Mouse (Mus musculus) embryonic facial prominence, embryonic 14.5 days (tissue): ENCODE data around the gene Tmeff1. TPM values are rescaled to one million over a fixed set of nuclear protein-coding genes. Genes with fewer than 3 reads are reported as not detected.
"Not testable (repeated sequence)": the region's sequence is repeated elsewhere in the genome, so short reads cannot be mapped to it uniquely, and the experiment has no call there.

Experiments
- ATAC-seq: fragments of 200-750 bp; cut with Nextera tagmentation; 2 replicates; pipeline ENCODE4 v1.8.0; 2017; ENCODE audit warnings: low read depth, moderate number of reproducible peaks, moderate TSS enrichment
- DNase-seq: peaks from one replicate; pipeline ENCODE4 v3.0.0-alpha.2; 2015; ENCODE audit warnings: low spot score
- H3K27ac ChIP-seq: fragments of 300-500 bp; sonication (generic); replicated peaks from 2 replicates; pipeline ENCODE4 v1.5.1; 2014; ENCODE audit warnings: low read depth, mild to moderate bottlenecking, low read length, moderate library complexity
- H3K27me3 ChIP-seq: fragments of 300-500 bp; sonication (generic); replicated peaks from 2 replicates; pipeline ENCODE4 v1.6.1; 2014; ENCODE audit warnings: low read length; ENCODE audit not compliant: control insufficient read depth, insufficient read depth
- H3K36me3 ChIP-seq: fragments of 300-500 bp; sonication (generic); 2 replicates; pipeline ENCODE4 v1.6.1; 2014; ENCODE audit warnings: low read length, mixed read lengths; ENCODE audit not compliant: control insufficient read depth, insufficient read depth
- H3K4me1 ChIP-seq: fragments of 300-500 bp; sonication (generic); 2 replicates; pipeline ENCODE4 v1.6.1; 2014; ENCODE audit warnings: antibody characterized with exemption, low read length; ENCODE audit not compliant: control insufficient read depth, insufficient read depth
- H3K4me2 ChIP-seq: fragments of 300-500 bp; sonication (generic); 2 replicates; pipeline ENCODE4 v1.6.1; 2014; ENCODE audit warnings: low read depth, mild to moderate bottlenecking, low read length, moderate library complexity, mixed read lengths
- H3K4me3 ChIP-seq: fragments of 300-500 bp; sonication (generic); 2 replicates; pipeline ENCODE4 v1.5.1; 2014; ENCODE audit warnings: low read depth, mild to moderate bottlenecking, low read length
- H3K9ac ChIP-seq: fragments of 300-500 bp; sonication (generic); 2 replicates; pipeline ENCODE4 v1.6.1; 2014; ENCODE audit warnings: low read depth, mild to moderate bottlenecking, low read length, moderate library complexity, mixed read lengths
- H3K9me3 ChIP-seq: fragments of 300-500 bp; sonication (generic); 2 replicates; pipeline ENCODE4 v1.6.1; 2016; ENCODE audit warnings: low read length; ENCODE audit not compliant: control insufficient read depth
- WGBS: fragments of 180-500 bp; shearing (Covaris S2); extraction: QIAGEN DNeasy Blood & Tissue Kit; methylation state at CpG from one replicate; pipeline ENCODE4 v1.1.7; 2014; 5-methylcytosine and 5-hydroxymethylcytosine counted together
- polyA plus RNA-seq: library from polyadenylated mRNA; unstranded; fragments of >200 nt; fragmentation: Nextera tagmentation; extraction: Ambion mirVana; gene quantifications from 2 replicates; pipeline ENCODE4 v1.2.1, GENCODE M21; 2014

Tmeff1 gene
- polyA plus RNA-seq, 1 experiment from 2014 or later = 61.4 TPM

DNA sequence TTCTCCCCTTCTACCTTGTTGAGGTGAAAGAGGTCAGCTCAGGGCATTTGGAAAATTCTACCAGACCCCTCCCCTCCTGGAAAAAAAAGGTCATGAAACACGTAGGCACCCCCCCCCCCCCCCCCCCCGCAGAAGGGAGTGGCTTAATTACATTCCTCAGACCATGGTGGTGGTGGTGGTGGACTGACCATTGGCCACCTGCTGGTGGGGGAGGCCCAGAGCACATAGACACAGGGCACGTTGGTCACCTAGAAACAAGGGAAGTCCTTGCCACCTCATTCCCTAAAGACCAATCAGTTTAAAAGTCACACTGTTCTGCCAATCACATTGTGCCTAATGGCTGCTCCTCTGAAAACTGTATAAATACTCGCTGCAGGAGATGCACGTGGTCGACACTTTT, 94.8 kb downstream of the Tmeff1 start:
- not testable (repeated sequence) for H3K9ac ChIP-seq, H3K36me3 ChIP-seq, H3K4me2 ChIP-seq, H3K27me3 ChIP-seq, H3K27ac ChIP-seq, H3K4me1 ChIP-seq, DNase-seq, ATAC-seq, H3K4me3 ChIP-seq, H3K9me3 ChIP-seq
- 89% methylated on average over 4 of the region's 6 CpGs for WGBS

DNA sequence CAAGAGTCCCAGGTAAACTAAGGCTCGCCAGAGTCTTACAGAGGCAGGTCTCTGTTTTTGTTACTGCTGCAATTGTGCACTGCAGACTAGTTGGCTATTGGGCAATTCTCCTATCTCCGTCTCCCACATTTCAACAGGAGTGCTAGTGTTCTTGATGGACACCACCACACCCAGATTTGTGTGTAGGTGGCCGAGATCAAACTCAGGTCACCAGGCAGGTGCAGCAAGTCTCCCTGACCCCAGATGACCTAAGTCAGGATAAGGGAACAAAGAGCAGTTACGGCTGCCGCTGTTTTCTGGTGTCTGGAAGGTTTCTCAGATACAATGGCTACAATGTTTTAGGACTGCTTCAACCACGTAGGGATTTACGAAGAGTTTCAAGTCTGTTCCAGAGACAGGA, 95.2 kb downstream of the Tmeff1 start:
- Histone ChIP-seq H3K4me1 (0 out of 2 replicates have a peak, but pooled peaks cover 4% of the 10 kb centered on the region), H3K36me3 (peaks cover 1% of the 10 kb centered on the region; the same call in 1 of the 2 replicates), H3K9ac (no peak overlapping the region), H3K27ac (no peak overlapping the region), H3K9me3 (no peaks in the 10 kb centered on the region), H3K4me2 (peak overlapping the region; percentile 44), H3K4me3 (no peak overlapping the region), H3K27me3 (no peaks in the 10 kb centered on the region)
- no peak for ATAC-seq
- WGBS = 60% methylated on average over 7 of the region's 7 CpGs
- no peak for DNase-seq

DNA sequence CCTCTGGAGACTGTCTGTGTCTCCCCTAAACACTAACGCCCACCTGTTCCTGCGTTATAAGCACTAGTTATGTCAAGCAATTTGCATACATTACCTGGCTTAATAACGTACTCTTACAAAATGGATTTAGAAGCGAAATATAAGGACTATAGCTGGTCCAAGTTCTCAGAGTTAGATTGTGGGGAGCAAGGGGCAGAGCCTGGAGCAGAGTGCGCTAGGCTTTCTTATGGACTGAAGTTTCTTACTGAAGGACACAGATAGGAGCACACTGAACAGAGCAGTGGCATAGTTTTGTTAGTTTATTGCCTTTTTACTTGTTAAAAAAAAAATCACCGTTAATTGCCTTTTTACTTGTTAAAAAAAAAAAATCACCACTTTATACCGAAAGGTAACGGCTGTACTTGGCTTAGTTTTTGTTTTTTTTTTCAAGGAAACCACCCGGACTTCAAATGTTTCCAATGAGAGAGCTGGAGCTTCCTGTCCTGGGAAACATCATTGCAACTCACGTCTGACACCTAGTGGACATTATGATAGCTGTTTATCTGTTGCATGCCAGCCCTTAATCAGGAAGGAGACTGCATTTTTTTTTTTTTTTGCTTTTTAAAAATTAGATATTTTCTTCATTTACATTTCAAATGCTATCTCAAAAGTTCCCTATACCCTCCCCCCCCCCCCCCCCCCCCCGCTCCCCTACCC, 95.8 kb downstream of the Tmeff1 start:
- no peaks in the 10 kb centered on the region for H3K36me3 ChIP-seq
- no peak overlapping the region; the same call in 1 of the 2 replicates for H3K4me3 ChIP-seq
- H3K27me3 ChIP-seq = no peaks in the 10 kb centered on the region
- H3K27ac ChIP-seq = no peak overlapping the region
- peak overlapping the region; percentile 44 for H3K4me2 ChIP-seq
- H3K9me3 ChIP-seq = no peaks in the 10 kb centered on the region
- no peak overlapping the region for H3K9ac ChIP-seq
- peak; percentile 65; the same call in 1 of the 2 replicates for ATAC-seq
- peak; percentile 89 for DNase-seq
- 39% methylated on average over 10 of the region's 11 CpGs for WGBS
- H3K4me1 ChIP-seq = 0 out of 2 replicates have a peak, but pooled peaks cover 4% of the 10 kb centered on the region

DNA sequence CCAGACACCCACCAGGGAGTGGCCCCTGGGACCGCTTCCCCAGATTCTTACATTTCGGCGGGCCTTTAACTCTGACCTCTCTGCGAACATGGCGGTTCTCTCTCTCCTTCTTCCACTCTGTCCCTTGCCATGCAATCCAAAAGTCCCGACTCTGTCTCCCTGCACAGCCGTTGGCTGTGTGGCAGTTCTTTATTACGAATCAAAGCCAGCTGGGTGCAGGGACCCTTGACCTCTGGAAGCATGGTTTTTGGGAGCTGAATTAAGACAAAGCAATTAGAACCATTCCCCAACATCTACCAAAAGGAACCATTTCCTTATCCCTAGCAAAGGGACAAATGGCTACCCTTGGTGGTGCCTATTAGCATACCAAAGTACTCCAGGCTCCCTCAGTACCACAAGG, 98.2 kb downstream of the Tmeff1 start:
- Histone ChIP-seq H3K27me3 (no peaks in the 10 kb centered on the region), H3K4me2 (no peak overlapping the region), H3K36me3 (no peaks in the 10 kb centered on the region), H3K9ac (no peak overlapping the region), H3K27ac (no peak overlapping the region), H3K4me3 (no peak overlapping the region), H3K9me3 (no peaks in the 10 kb centered on the region), H3K4me1 (0 out of 2 replicates have a peak, but pooled peaks cover 4% of the 10 kb centered on the region)
- DNase-seq (no peak), ATAC-seq (no peak)
- WGBS = 75% methylated on average over 8 of the region's 8 CpGs

DNA sequence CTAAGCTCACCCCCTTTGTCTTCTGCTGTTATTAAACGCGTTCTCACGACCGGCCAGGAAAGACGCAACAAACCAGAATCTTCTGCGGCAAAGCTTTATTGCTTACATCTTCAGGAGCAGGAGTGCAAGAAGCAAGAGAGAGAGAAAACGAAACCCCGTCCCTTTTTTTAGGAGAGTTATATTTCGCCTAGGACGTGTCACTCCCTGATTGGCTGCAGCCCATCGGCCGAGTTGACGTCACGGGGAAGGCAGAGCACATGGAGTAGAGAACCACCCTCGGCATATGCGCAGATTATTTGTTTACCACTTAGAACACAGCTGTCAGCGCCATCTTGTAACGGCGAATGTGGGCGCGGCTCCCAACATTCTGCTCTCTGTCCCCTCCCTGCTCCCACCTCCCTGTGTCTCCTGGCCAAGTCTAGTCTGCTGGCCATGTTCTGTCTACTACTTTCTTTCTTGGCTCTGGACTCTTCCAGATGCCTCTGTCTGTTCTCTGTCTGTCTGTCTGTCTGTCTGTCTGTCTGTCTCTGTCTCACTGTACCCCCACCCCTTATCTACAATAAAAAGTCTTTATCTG, 98.7 kb downstream of the Tmeff1 start:
- H3K9me3 ChIP-seq = not testable (repeated sequence)
- 89% methylated on average over 15 of the region's 21 CpGs for WGBS

DNA sequence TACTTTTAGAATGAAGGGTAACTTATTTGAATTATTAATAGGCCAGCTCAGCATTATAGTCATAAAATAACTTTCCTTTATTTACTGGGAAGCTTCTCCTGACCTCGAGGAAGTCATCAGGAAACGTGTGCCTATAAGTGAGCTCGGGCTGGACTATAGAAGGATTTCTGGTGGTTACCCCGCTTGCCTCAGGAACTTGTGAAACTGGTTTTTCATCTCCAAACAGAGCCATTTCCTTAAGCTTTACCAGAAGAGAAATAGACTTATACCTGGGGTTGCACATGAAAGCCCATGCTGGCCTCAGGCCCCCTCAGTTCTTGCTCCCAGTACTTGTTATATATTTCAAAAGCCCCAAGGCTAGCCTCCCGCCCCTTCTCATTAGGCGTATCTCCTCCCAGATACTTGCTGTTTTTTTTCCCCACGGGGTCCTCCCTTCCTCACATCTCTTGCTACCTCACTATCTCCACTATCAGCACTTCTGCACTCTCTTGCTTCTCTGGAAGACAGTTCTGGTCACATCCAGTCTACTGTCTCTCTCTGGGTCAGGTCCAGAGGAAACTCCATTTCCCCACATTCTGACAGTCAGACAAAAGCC, 99.7 kb downstream of the Tmeff1 start:
- Histone ChIP-seq H3K4me3 (no peak overlapping the region), H3K4me1 (0 out of 2 replicates have a peak, but pooled peaks cover 4% of the 10 kb centered on the region), H3K9me3 (no peaks in the 10 kb centered on the region), H3K27ac (no peak overlapping the region), H3K27me3 (no peaks in the 10 kb centered on the region), H3K4me2 (no peak overlapping the region), H3K36me3 (no peaks in the 10 kb centered on the region), H3K9ac (no peak overlapping the region)
- 0 out of 2 replicates have a peak, but pooled peaks have one; percentile 23 for ATAC-seq
- WGBS = 67% methylated on average over 7 of the region's 7 CpGs
- peak; percentile 42 for DNase-seq

More for the DNA sequence above, 98.7 kb downstream of the Tmeff1 start:
- not testable (repeated sequence) for H3K27me3 ChIP-seq, H3K4me1 ChIP-seq, H3K27ac ChIP-seq, ATAC-seq, H3K4me3 ChIP-seq, H3K36me3 ChIP-seq, H3K4me2 ChIP-seq, H3K9ac ChIP-seq, DNase-seq

DNA sequence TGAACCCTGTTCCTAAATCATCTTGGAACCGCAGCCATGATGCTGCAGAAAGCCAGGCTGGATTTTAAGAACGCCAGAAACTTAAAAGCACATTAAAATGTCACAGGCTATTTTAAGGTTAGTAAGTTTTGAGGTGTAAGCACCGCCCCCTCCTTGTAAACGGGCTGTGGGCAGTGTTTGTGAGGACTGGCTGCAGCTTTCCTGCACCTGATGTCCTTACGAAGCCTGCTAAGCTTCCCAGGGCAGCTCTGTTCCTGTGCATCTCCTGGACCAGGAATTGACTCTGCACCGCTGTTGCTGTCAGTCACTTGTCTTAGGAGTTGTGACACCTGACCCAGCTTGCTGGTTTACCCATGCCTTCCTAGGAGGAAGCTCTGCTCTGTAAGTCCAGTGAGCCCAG, 103.2 kb downstream of the Tmeff1 start:
- ATAC-seq = no peak
- Histone ChIP-seq H3K9ac (no peak overlapping the region), H3K4me2 (no peak overlapping the region), H3K9me3 (no peaks in the 10 kb centered on the region), H3K4me3 (no peak overlapping the region), H3K36me3 (no peaks in the 10 kb centered on the region), H3K27me3 (no peaks in the 10 kb centered on the region), H3K4me1 (no peaks in the 10 kb centered on the region), H3K27ac (no peak overlapping the region)
- WGBS = 69% methylated on average over 6 of the region's 6 CpGs
- no peak for DNase-seq

DNA sequence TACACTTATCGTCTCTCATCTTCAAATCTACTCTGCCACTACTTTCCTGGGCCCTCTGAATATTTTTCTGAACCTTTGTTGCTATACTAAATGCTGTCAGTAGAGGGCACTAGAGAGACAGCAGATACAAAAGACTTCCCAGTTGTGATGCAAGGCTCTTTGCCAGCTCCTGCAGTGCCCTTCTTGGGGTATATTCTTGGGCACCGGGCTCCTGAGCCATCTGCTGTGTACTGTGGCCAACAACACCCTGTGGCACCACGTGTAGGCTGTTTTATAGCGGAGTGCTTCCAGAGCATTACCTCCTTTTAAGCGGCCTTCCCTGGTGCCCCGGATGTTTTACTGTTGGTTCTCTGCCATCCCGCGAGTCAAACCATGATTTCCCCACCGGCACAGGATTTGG, 105.7 kb downstream of the Tmeff1 start:
- Histone ChIP-seq H3K27ac (no peak overlapping the region), H3K4me2 (no peak overlapping the region), H3K4me3 (no peak overlapping the region), H3K36me3 (no peaks in the 10 kb centered on the region), H3K9ac (no peak overlapping the region), H3K9me3 (no peaks in the 10 kb centered on the region), H3K4me1 (no peaks in the 10 kb centered on the region), H3K27me3 (no peaks in the 10 kb centered on the region)
- DNase-seq = peak; percentile 61
- 83% methylated on average over 9 of the region's 9 CpGs for WGBS
- ATAC-seq = no peak
